Mouse (Mus musculus) adrenal gland, postnatal 4 days (tissue): ENCODE results near the gene Ankrd52. TPM values are rescaled to one million over a fixed set of nuclear protein-coding genes. Genes with fewer than 3 reads are reported as not detected.

ENCODE experiments used
- DNase-seq, 2 experiments: peaks; one replicate each; pipeline ENCODE4 v3.0.0; 2021 to 2022; ENCODE audit warnings: low spot score in 2 of 2, mixed read lengths in 2 of 2
- microRNA-seq: library from miRNA; unstranded; fragments of <30 nt; microRNA quantifications from one replicate; pipeline ENCODE4 v1.2.0, GENCODE M21; 2021
- total RNA-seq, 2 experiments: library from RNA; stranded (reverse); gene quantifications; 2 replicates each; pipeline ENCODE4 v1.2.3; 2021

The Ankrd52 gene
- total RNA-seq, 2 experiments from 2014 or later: 71.5 to 75.1 TPM

DNA sequence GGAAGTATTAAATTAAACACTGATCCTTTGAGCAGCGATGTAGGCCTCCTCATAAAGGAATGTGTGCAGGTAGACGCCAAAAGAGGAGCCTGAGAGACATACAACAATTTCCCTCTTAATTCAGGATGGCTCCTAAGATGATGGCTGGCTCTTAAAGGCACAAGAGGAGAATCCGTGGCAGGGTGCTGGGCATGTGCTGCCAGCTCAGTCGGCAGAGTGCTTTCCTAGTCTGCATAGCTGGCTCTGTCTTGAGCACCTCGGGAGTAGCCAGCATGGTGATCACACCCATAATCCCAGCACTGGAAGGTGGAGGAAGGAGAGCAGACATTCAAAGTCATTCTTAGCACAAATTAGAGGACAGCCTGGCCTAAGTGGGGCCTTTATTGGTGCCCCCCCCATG lies 59.0 kb downstream of the Ankrd52 start:
- DNase-seq: no peak

DNA sequence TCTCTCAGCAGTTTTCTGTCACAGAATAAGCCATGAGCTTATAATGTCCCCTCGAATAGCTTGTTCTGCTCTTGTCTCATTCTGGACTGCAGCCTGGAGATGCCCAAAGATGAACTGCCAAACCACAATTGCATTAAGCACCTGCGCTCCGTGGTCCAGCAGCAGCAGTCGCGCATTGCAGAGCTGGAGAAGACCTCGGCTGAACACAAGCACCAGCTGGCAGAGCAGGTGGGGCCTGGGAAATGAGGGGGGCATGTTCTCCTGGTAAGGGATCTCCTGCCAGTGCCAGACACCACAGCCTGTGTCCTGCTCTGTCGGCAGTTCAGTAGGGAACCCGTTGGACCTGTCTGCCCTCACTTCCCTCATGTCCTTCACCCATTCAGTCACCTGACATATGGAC lies 59.5 kb downstream of the Ankrd52 start:
- no peak for DNase-seq

DNA sequence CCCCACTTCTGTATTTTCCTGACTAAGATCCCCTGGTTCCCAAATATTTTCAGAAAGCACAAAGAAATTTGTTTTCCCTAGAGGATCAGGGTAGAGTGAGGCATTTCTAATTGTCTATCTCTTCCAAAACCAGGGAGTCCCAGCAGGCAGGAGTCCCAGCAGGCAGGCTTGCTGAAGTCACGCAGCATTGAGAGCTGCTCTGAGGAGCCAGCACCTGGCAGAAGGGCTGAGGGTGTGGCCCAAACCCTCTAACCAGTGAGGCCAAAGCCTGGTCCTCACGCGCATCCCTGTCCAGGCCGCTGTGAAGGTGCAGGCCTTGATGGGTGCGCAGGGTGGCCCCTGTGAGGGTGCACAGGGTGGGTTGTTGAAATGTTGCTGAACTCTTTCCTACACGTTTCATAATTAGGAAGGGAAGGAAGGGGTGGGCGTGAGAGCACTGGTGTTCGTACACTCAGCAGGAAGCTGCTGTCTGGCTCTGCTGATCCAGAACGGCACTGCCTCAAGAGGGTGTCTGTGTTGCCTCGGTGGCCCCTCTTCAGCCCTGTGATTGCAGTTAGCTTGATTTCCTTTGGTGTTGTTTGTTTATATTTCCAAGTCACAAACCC lies 61.9 kb downstream of the Ankrd52 start:
- no peak for DNase-seq

DNA sequence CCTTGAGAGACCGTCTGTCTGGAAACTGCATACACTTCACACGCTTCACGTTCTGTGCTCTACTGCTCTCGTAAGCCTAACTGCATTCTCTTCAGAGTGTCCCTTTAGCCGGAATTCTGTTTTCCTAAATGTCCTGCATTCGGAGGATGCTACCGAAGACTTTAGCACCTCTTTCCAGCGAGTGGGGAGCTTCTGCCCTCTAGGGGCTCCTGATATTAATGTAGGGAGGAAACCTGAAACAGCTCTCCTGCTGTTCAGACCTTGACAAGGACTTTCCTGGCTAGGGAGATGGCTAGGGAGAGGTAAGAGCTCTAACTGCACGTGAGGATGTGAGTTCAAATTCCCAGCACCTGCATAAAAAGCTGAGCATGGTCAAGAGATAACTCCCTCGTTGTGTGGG lies 63.5 kb downstream of the Ankrd52 start:
- no peak for DNase-seq

DNA sequence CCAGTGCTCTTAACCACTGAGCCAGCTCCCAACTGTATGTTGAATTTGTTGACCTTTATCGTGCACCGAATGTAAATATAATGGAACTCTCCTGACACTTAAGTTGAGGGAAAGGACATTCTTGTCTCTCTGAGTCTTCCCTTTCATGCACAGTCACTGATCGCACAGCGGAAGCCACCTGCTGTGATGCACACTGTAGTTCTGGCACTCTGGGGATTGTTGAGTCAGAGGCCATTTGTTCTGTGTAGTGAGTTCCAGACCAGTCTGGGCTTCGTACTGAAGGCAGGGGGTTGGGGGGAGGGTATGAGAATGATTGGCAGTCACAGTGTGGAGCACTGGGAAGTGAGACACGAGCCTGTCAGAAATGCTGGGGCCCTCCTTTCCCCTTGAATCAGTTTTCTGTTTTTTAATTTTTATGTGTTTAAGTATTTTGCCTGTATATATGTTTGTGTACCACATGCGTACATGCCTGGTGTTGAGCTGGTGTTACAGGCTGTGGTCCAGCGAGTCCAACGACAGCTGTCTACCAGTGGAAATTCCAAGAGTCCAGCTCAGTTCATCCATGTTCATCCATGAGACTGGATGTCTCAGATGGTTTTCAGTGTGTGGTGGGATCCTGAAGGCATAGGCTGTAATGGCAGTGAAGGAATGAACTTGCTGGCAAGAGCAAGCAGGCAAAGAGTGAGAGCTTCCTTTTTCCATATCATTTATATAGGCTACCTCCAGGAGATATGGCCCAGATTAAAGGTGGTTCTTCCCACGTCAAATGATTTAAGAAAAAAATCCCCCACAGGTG lies 64.6 kb downstream of the Ankrd52 start:
- no peak for DNase-seq

DNA sequence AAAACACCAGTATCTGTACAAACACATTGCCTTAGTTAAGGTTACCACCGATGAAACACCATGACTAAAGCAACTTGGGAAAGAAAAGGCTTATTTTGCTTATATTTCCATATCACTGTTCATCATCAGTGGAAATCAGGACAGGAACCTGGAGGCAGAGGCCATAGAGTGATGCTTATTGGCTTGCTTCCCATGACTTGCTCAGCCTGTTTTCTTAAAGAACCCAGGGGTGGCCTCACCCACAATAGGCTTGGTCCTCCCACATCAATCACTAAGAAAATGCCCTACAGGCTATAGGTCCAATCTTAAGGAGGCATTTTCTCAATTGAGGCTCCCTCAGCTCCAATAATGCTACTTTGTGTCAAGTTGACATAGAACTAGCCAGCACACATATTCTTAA lies 65.8 kb downstream of the Ankrd52 start:
- no peak for DNase-seq

DNA sequence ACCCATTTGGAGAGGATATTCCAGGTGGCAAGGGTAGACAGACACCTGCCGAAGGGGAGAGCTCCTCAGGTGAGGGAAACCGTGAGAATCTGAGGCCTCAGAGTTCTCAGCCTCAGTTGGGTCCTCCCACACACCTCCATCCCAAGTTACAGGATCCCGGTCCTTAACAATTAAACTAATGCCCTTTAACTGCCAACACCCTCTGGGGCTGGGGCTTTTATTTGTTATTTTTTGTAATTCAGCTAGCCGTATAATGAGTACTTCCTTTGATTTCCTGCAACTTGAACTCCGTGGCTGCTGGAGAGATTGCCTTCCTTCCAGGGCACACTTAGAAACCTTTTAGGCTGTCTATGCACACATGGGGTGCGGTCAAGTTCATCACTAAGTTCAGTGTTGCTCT lies 67.4 kb downstream of the Ankrd52 start:
- no peak for DNase-seq

DNA sequence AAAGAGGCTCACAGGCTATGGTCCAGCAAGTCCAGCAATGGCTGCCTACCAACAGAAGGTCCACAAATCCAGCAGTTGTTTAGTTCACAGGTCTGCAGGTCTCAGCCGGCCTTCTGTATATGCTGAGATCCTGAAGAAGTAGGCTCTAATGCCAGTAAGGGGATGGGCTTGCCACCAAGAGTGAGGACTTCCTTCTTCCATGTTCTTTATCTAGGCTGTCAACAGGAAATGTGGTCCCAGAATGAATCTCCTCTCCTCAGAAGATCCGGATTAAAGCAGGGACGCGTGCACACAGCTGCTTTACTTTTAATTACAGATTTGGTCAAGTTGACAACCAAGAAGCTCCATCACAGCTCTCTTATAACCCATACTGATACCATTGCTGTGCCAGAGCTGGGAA lies 68.5 kb downstream of the Ankrd52 start:
- no peak for DNase-seq

DNA sequence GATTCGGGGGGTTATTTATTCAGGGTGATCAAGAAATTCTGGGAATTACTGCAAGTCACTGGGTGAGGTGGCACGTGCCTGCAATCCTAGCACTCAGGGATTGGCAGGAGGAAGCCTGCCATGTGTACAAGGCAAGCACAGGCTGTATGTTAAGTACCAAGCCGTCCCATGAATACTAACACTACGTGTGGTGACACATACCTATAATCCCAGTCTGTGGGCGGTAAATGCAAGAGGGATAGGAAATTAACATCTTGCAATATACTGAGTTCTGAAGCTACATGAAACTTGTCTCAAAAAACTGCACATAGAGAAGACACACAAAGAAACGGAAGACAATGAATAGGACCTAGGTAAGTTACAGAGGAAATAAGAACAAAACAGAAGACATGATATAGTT lies 74.1 kb downstream of the Ankrd52 start:
- no peak for DNase-seq

DNA sequence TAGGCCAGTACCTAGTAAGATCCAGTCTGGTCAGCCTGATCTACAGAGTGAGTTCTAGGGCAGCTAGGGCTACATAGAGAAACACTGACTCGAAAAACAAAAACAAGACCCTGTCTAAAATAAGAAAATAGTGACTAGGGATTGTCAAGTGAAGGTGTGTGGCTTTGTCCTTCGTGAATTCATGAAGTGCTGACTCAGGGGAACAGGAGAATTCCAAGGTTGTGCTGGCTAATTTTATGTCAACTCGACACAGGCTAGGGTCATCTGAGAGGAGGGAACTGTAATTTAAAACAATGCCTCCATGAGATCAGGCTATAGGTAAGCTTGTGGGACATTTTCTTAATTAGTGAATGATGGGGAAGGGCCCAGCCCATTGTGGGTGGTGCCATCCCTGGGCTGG lies 77.6 kb downstream of the Ankrd52 start:
- DNase-seq: no peak

DNA sequence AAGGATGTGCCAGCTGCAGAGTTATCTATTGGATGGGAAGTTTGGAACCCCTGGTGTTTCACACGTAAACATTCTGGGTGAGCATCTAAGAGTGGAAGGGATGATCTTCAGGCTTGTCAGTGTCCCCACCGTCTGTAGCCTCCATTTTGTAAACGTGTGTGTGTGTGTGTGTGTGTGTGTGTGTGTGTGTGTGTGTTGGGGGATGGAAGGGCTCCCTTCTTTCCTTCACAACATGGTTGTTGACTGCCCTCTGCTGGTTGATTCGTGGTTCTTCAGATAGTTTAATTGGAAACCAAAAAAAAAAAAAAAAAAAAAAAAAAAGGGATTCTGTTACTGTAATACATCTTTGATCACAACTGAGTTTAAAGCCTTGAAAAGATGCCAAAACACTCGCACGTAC lies 78.4 kb downstream of the Ankrd52 start:
- DNase-seq: peak in 1 of 2 experiments; percentile 62

DNA sequence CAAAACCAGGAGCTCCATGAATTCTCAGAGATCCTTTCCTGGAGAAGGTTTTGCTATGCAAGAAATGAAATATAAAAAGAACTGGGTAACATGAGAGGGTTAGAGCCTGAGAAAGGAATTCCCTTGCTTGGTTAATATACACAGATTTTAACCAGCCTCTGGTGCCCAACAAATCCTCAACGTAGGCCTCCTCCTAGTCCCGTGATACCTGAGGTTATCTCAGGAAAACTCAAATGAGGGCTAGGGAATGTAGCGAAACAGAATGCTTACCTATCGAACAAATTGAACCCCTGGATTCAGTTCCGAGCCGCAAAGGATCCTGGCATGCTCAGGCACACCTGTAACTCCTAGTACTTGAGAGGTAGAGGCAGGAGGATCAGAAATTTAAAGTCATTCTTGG lies 80.8 kb downstream of the Ankrd52 start:
- DNase-seq: no peak

Small RNA genes within 50 kb of the gene (microRNA-seq; reads per million reads assigned to microRNA genes)
- gene Gm25361 (not detected), gene Gm26308 (not detected), gene Mir6914 (not detected), gene Mir6915 (1.3 reads per million), gene Mir8105 (0.79 reads per million)

Other genes with a start within 250 kb of the Ankrd52 start
- 100 to 1,000 TPM in 1 of 2 experiments, 10 to 100 TPM in 1; 90.2 to 104 TPM for gene Rbms2, start 196.8 kb upstream of the Ankrd52 start, total RNA-seq
- 1 to 10 TPM; 4.8 to 8.2 TPM for gene Gls2, start 182.7 kb upstream of the Ankrd52 start, total RNA-seq
- gene Spryd4, start 165.3 kb upstream of the Ankrd52 start, total RNA-seq: 10 to 100 TPM; 23.2 to 25.9 TPM
- gene Mip, start 151.3 kb upstream of the Ankrd52 start, total RNA-seq: not detected
- 10 to 100 TPM; 28.4 to 34.0 TPM for gene Timeless, start 145.1 kb upstream of the Ankrd52 start, total RNA-seq
- 1 to 10 TPM in 1 of 2 experiments, not detected in 1; 4.7 TPM for gene Apon, start 123.0 kb upstream of the Ankrd52 start, total RNA-seq
- 10 to 100 TPM; 13.3 to 76.4 TPM for gene Apof, start 108.4 kb upstream of the Ankrd52 start, total RNA-seq
- gene Stat2, start 106.6 kb upstream of the Ankrd52 start, total RNA-seq: 10 to 100 TPM; 41.5 to 45.9 TPM
- gene Il23a, start 78.4 kb upstream of the Ankrd52 start, total RNA-seq: not detected
- gene Pan2, start 73.8 kb upstream of the Ankrd52 start, total RNA-seq: 10 to 100 TPM; 43.6 to 45.3 TPM
- 100 to 1,000 TPM; 178 to 188 TPM for gene Cnpy2, start 54.7 kb upstream of the Ankrd52 start, total RNA-seq
- gene Cs, start 39.4 kb upstream of the Ankrd52 start, total RNA-seq: 100 to 1,000 TPM; 300 to 355 TPM
- 10 to 100 TPM; 48.3 to 62.1 TPM for gene Coq10a, start 8.1 kb upstream of the Ankrd52 start, total RNA-seq
- gene Slc39a5, start 24.1 kb downstream of the Ankrd52 start, total RNA-seq: 10 to 100 TPM in 1 of 2 experiments, 1 to 10 TPM in 1; 5.7 to 13.2 TPM
- gene Nabp2, start 34.4 kb downstream of the Ankrd52 start, total RNA-seq: 10 to 100 TPM; 69.5 to 72.7 TPM
- gene Rnf41, start 34.5 kb downstream of the Ankrd52 start, total RNA-seq: 10 to 100 TPM; 49.9 to 50.9 TPM
- 100 to 1,000 TPM; 138 to 157 TPM for gene Smarcc2, start 82.1 kb downstream of the Ankrd52 start, total RNA-seq
- gene Myl6, start 117.0 kb downstream of the Ankrd52 start, total RNA-seq: 100 to 1,000 TPM; 703 to 716 TPM
- 1 to 10 TPM; 6.8 to 8.2 TPM for gene Myl6b, start 121.6 kb downstream of the Ankrd52 start, total RNA-seq
- 10 to 100 TPM; 30.3 to 34.5 TPM for gene Esyt1, start 148.8 kb downstream of the Ankrd52 start, total RNA-seq
- 10 to 100 TPM; 10.9 to 11.0 TPM for gene Zc3h10, start 170.7 kb downstream of the Ankrd52 start, total RNA-seq
- 1,000 to 10,000 TPM; 3,532 to 3,650 TPM for gene Rpl41, start 172.2 kb downstream of the Ankrd52 start, total RNA-seq
- 100 to 1,000 TPM; 112 to 119 TPM for gene Pa2g4, start 188.9 kb downstream of the Ankrd52 start, total RNA-seq
- 10 to 100 TPM in 1 of 2 experiments, 1 to 10 TPM in 1; 8.9 to 10.9 TPM for gene Erbb3, start 212.5 kb downstream of the Ankrd52 start, total RNA-seq
- gene Rps26, start 249.6 kb downstream of the Ankrd52 start, total RNA-seq: 100 to 1,000 TPM; 935 to 938 TPM